19 mouse cellular contexts compared by ENCODE assay signal in genomic region chr12:41615271-41615670, GRCm38 (mm10).
DNase-seq lines count a peak whose midpoint lies in the region; ATAC-seq and TF ChIP-seq lines count a peak whose summit lies in the region.
"Had no signal": no experiment of that assay in that cellular context is flagged by ENCODE, and none has a peak within 500 bp of the region (broad histone marks: within the 10 kb centered on the region; RNA-seq: fewer than 3 reads in every experiment).

No protein-coding gene starts in this region.

- no peaks in the 10 kb centered on the region for H3K4me1 ChIP-seq in hindbrain, embryonic 16.5 days (ENCODE audit: control insufficient read depth, insufficient read depth, low read depth, low read length)
- H3K4me1 ChIP-seq in hindbrain, embryonic 12.5 days, result no peaks in the 10 kb centered on the region
- no peaks in the 10 kb centered on the region for H3K4me1 ChIP-seq in heart, adult 2 months (ENCODE audit: control insufficient read depth, insufficient read depth, low read length)
- H3K4me1 ChIP-seq: limb, embryonic 13.5 days; liver, embryonic 15.5 days; megakaryocyte, embryonic 14.5 days; neural tube, embryonic 13.5 days had no signal

- no peaks in the 10 kb centered on the region for H3K79me2 ChIP-seq in heart, adult 2 months (replicated peaks; ENCODE audit: control insufficient read depth, insufficient read depth, low read length)

- ATAC-seq in hindbrain, embryonic 16.5 days, result peak; percentile 74; the same call in 1 of the 2 replicates
- no peak for ATAC-seq in hindbrain, embryonic 12.5 days (ENCODE audit: low FRiP score)
- ATAC-seq: inflammation-experienced regulatory T-cells, adult 6 months had no signal

- H3K36me3 ChIP-seq in hindbrain, embryonic 16.5 days (ENCODE audit: control insufficient read depth, insufficient read depth, low read length), result no peaks in the 10 kb centered on the region
- H3K36me3 ChIP-seq in hindbrain, embryonic 12.5 days, result no peaks in the 10 kb centered on the region
- no peaks in the 10 kb centered on the region for H3K36me3 ChIP-seq in heart, adult 2 months (ENCODE audit: control insufficient read depth, insufficient read depth, low read length)
- H3K36me3 ChIP-seq: limb, embryonic 13.5 days; liver, embryonic 15.5 days; neural tube, embryonic 13.5 days had no signal

- intact Hi-C loops in heart, adult 2 months (cut with DNase I), result no loop called here

- TF ChIP-seq POLR2A in brain, embryonic 14.5 days (IDR thresholded peaks at IDR 0.05; ENCODE audit: borderline replicate concordance, extremely low read depth, insufficient read depth, insufficient read length, poor library complexity, severe bottlenecking), result no peak
- TF ChIP-seq POLR2A in heart, adult 2 months (IDR thresholded peaks at IDR 0.05; ENCODE audit: insufficient read depth, low read depth, low read length), result no peak

- 68% methylated on average over 3 of the region's 3 CpGs for WGBS in hindbrain, embryonic 16.5 days
- 82% methylated on average over 3 of the region's 3 CpGs for WGBS in hindbrain, embryonic 12.5 days
- WGBS in heart, adult 2 months, result 74% methylated on average over 3 of the region's 3 CpGs

- H3K27ac ChIP-seq in hindbrain, embryonic 16.5 days (ENCODE audit: low read depth, low read length), result no peak overlapping the region
- no peak overlapping the region for H3K27ac ChIP-seq in hindbrain, embryonic 12.5 days
- H3K27ac ChIP-seq in heart, adult 2 months, result no peak overlapping the region
- H3K27ac ChIP-seq: limb, embryonic 13.5 days; liver, embryonic 15.5 days; neural tube, embryonic 13.5 days had no signal

- H3K9ac ChIP-seq in hindbrain, embryonic 16.5 days (ENCODE audit: low read depth, low read length), result no peak overlapping the region
- no peak overlapping the region for H3K9ac ChIP-seq in hindbrain, embryonic 12.5 days
- H3K9ac ChIP-seq in heart, adult 2 months (ENCODE audit: low read depth, low read length), result no peak overlapping the region
- H3K9ac ChIP-seq: limb, embryonic 13.5 days; liver, embryonic 15.5 days; neural tube, embryonic 13.5 days had no signal

- no peak for TF ChIP-seq EP300 in heart, adult 2 months (IDR thresholded peaks at IDR 0.05; ENCODE audit: insufficient read depth, low read depth, low read length)

- no peaks in the 10 kb centered on the region for H3K9me3 ChIP-seq in hindbrain, embryonic 16.5 days (ENCODE audit: control insufficient read depth, low read length)
- H3K9me3 ChIP-seq in hindbrain, embryonic 12.5 days (replicated peaks), result no peaks in the 10 kb centered on the region
- H3K9me3 ChIP-seq: limb, embryonic 13.5 days; liver, embryonic 15.5 days; megakaryocyte, embryonic 14.5 days; neural tube, embryonic 13.5 days had no signal

- H3K4me3 ChIP-seq in hindbrain, embryonic 16.5 days (ENCODE audit: low read length), result no peak overlapping the region
- no peak overlapping the region for H3K4me3 ChIP-seq in hindbrain, embryonic 12.5 days
- no peak overlapping the region for H3K4me3 ChIP-seq in heart, adult 2 months
- H3K4me3 ChIP-seq: limb, embryonic 13.5 days; liver, embryonic 15.5 days; megakaryocyte, embryonic 14.5 days; neural tube, embryonic 13.5 days had no signal

- H3K27me3 ChIP-seq in hindbrain, embryonic 16.5 days (replicated peaks; ENCODE audit: control insufficient read depth, insufficient read depth, low read length), result no peaks in the 10 kb centered on the region
- no peaks in the 10 kb centered on the region for H3K27me3 ChIP-seq in hindbrain, embryonic 12.5 days
- H3K27me3 ChIP-seq in heart, adult 2 months (ENCODE audit: control insufficient read depth, insufficient read depth, low read length), result no peaks in the 10 kb centered on the region
- H3K27me3 ChIP-seq: CH12.LX; limb, embryonic 13.5 days; liver, embryonic 15.5 days; megakaryocyte, embryonic 14.5 days; neural tube, embryonic 13.5 days had no signal

- H3K4me2 ChIP-seq in hindbrain, embryonic 16.5 days (ENCODE audit: low read length), result no peak overlapping the region
- no peak overlapping the region for H3K4me2 ChIP-seq in hindbrain, embryonic 12.5 days (replicated peaks)
- H3K4me2 ChIP-seq: limb, embryonic 13.5 days; liver, embryonic 15.5 days; neural tube, embryonic 13.5 days had no signal

- DNase-seq in cerebellum, adult 9-11 months, result peak; percentile 7
- DNase-seq in cerebellum, adult 18-20 months, result no peak
- peak; percentile 67 for DNase-seq in brain, embryonic 14.5 days (ENCODE audit: low read depth)
- DNase-seq in left cerebral cortex, adult 18-20 months (ENCODE audit: low spot score in 2 of 2), result peak; percentile 10 to 31
- no peak for DNase-seq in adrenal gland, adult 8-10 months
- DNase-seq in heart, adult 2 months, result no peak
- DNase-seq: cerebellum, adult 11-12 months; heart, postnatal 10 days; kidney, adult 9 months; lung, postnatal 10 days; thymus, adult 18-20 months had no signal

- no peak for TF ChIP-seq CTCF in brain, embryonic 14.5 days (IDR thresholded peaks at IDR 0.05; ENCODE audit: borderline replicate concordance, extremely low read depth, insufficient read depth, insufficient read length)
- no peak for TF ChIP-seq CTCF in heart, adult 2 months (IDR thresholded peaks at IDR 0.05)

Comparison
In these comparisons a context has a peak if more than half of its experiments do, and no peak if none do; other contexts are left out.
1. DNase-seq: peak in cerebellum, adult 9-11 months (single experiment), brain, embryonic 14.5 days (single experiment) and left cerebral cortex, adult 18-20 months (2 of 2); none in cerebellum, adult 18-20 months (0 of 2), adrenal gland, adult 8-10 months (single experiment) and heart, adult 2 months (0 of 2).